Comparison of ENCODE assay signal across 9 mouse cellular contexts in genomic region chr7:105952408-105952807, GRCm38 (mm10). TPM values are rescaled to one million over a fixed set of nuclear protein-coding genes. Genes with fewer than 3 reads are reported as not detected.
DNase-seq lines count a peak whose midpoint lies in the region; ATAC-seq and TF ChIP-seq lines count a peak whose summit lies in the region.
"Not testable (repeated sequence)": the region's sequence is repeated elsewhere in the genome, so short reads cannot be mapped to it uniquely, and the experiment has no call there.
"Had no signal": no experiment of that assay in that cellular context is flagged by ENCODE, and none has a peak within 500 bp of the region (broad histone marks: within the 10 kb centered on the region; RNA-seq: fewer than 3 reads in every experiment).

No protein-coding gene starts in this region.

- not testable (repeated sequence) for H3K4me2 ChIP-seq in embryonic facial prominence, embryonic 11.5 days (ENCODE audit: low read depth, low read length); forebrain, embryonic 16.5 days (ENCODE audit: low read length); hindbrain, embryonic 14.5 days (replicated peaks); kidney, embryonic 14.5 days (replicated peaks; ENCODE audit: low read depth, low read length); liver, embryonic 12.5 days; lung, postnatal 0 days (replicated peaks; ENCODE audit: low read depth, low read length); midbrain, embryonic 15.5 days; stomach, postnatal 0 days (replicated peaks; ENCODE audit: low read depth)

- not testable (repeated sequence) for DNase-seq in embryonic facial prominence, embryonic 11.5 days (ENCODE audit: low spot score); hindbrain, embryonic 14.5 days (ENCODE audit: low spot score); lung, postnatal 0 days (ENCODE audit: low spot score); stomach, postnatal 0 days (ENCODE audit: low spot score)

- TF ChIP-seq CTCF in lung, postnatal 0 days (IDR thresholded peaks at IDR 0.05); stomach, postnatal 0 days (IDR thresholded peaks at IDR 0.05; ENCODE audit: low read depth): not testable (repeated sequence)

- H3K4me1 ChIP-seq in embryonic facial prominence, embryonic 11.5 days (ENCODE audit: control insufficient read depth, insufficient read depth, low read length); forebrain, embryonic 16.5 days (replicated peaks; ENCODE audit: control insufficient read depth, insufficient read depth, low read length); hindbrain, embryonic 14.5 days (replicated peaks; ENCODE audit: control insufficient read depth, insufficient read depth, low read length); kidney, embryonic 14.5 days (ENCODE audit: control insufficient read depth, insufficient read depth, low read length); liver, embryonic 12.5 days; lung, postnatal 0 days (ENCODE audit: insufficient read depth, low read depth, low read length); midbrain, embryonic 15.5 days; stomach, postnatal 0 days (replicated peaks; ENCODE audit: control insufficient read depth, insufficient read depth): not testable (repeated sequence)

- H3K27ac ChIP-seq in embryonic facial prominence, embryonic 11.5 days (replicated peaks; ENCODE audit: low read depth, low read length); forebrain, embryonic 16.5 days (ENCODE audit: low read length); hindbrain, embryonic 14.5 days; kidney, embryonic 14.5 days (ENCODE audit: low read depth, low read length); liver, embryonic 12.5 days; lung, postnatal 0 days (ENCODE audit: low read length); midbrain, embryonic 15.5 days; stomach, postnatal 0 days (replicated peaks): not testable (repeated sequence)

- no CpG with 5 or more reads among the region's 5 CpGs for WGBS in embryonic facial prominence, embryonic 11.5 days
- no CpG with 5 or more reads among the region's 5 CpGs for WGBS in forebrain, embryonic 16.5 days
- no CpG with 5 or more reads among the region's 5 CpGs for WGBS in hindbrain, embryonic 14.5 days
- WGBS in kidney, embryonic 14.5 days: no CpG with 5 or more reads among the region's 5 CpGs
- no CpG with 5 or more reads among the region's 5 CpGs for WGBS in liver, embryonic 12.5 days (ENCODE audit: insufficient replicate concordance)
- no CpG with 5 or more reads among the region's 5 CpGs for WGBS in lung, postnatal 0 days
- WGBS in midbrain, embryonic 15.5 days: no CpG with 5 or more reads among the region's 5 CpGs
- WGBS in stomach, postnatal 0 days: no CpG with 5 or more reads among the region's 5 CpGs

- not testable (repeated sequence) for TF ChIP-seq EP300 in lung, postnatal 0 days (IDR thresholded peaks at IDR 0.05); stomach, postnatal 0 days (optimal IDR thresholded peaks at IDR 0.05)

- not testable (repeated sequence) for H3K4me3 ChIP-seq in embryonic facial prominence, embryonic 11.5 days (ENCODE audit: low read depth, low read length); forebrain, embryonic 16.5 days (replicated peaks; ENCODE audit: low read length); hindbrain, embryonic 14.5 days (replicated peaks; ENCODE audit: low read length); kidney, embryonic 14.5 days (ENCODE audit: low read length); liver, embryonic 12.5 days; lung, postnatal 0 days (ENCODE audit: low read depth, low read length); midbrain, embryonic 15.5 days; stomach, postnatal 0 days (ENCODE audit: low read depth, low read length)

- H3K9ac ChIP-seq in embryonic facial prominence, embryonic 11.5 days (replicated peaks; ENCODE audit: low read length); forebrain, embryonic 16.5 days (replicated peaks; ENCODE audit: low read depth, low read length); hindbrain, embryonic 14.5 days; kidney, embryonic 14.5 days (ENCODE audit: low read depth, low read length); liver, embryonic 12.5 days; lung, postnatal 0 days (replicated peaks; ENCODE audit: low read depth); midbrain, embryonic 15.5 days; stomach, postnatal 0 days (ENCODE audit: low read length): not testable (repeated sequence)

- not testable (repeated sequence) for H3K36me3 ChIP-seq in embryonic facial prominence, embryonic 11.5 days (replicated peaks; ENCODE audit: control insufficient read depth, insufficient read depth, low read depth, low read length); forebrain, embryonic 16.5 days (ENCODE audit: control insufficient read depth, insufficient read depth); hindbrain, embryonic 14.5 days (replicated peaks; ENCODE audit: control insufficient read depth, insufficient read depth); kidney, embryonic 14.5 days (ENCODE audit: control insufficient read depth, insufficient read depth, low read length); liver, embryonic 12.5 days; lung, postnatal 0 days (ENCODE audit: insufficient read depth, low read length); midbrain, embryonic 15.5 days (replicated peaks); stomach, postnatal 0 days (ENCODE audit: control insufficient read depth, insufficient read depth, low read length)

- H3K9me3 ChIP-seq in embryonic facial prominence, embryonic 11.5 days (replicated peaks; ENCODE audit: control insufficient read depth, low read length); forebrain, embryonic 16.5 days (ENCODE audit: control insufficient read depth, low read length); hindbrain, embryonic 14.5 days (ENCODE audit: control insufficient read depth, low read length); kidney, embryonic 14.5 days (ENCODE audit: control insufficient read depth, low read length); liver, embryonic 12.5 days (replicated peaks); lung, postnatal 0 days (ENCODE audit: low read length); midbrain, embryonic 15.5 days; stomach, postnatal 0 days (ENCODE audit: control insufficient read depth, low read length): not testable (repeated sequence)

- not testable (repeated sequence) for H3K27me3 ChIP-seq in embryonic facial prominence, embryonic 11.5 days (ENCODE audit: control insufficient read depth, insufficient read depth, low read length); forebrain, embryonic 16.5 days (replicated peaks; ENCODE audit: control insufficient read depth, insufficient read depth, low read length); hindbrain, embryonic 14.5 days (ENCODE audit: control insufficient read depth, insufficient read depth, low read length); kidney, embryonic 14.5 days (ENCODE audit: control insufficient read depth, insufficient read depth, low read length); liver, embryonic 12.5 days (replicated peaks); lung, postnatal 0 days (replicated peaks; ENCODE audit: insufficient read depth, low read length); midbrain, embryonic 15.5 days (replicated peaks); stomach, postnatal 0 days (ENCODE audit: control insufficient read depth, insufficient read depth, low read length)

- 0 out of 2 replicates have a peak, but pooled peaks have one; percentile 65 for ATAC-seq in embryonic facial prominence, embryonic 11.5 days (replicated peaks; ENCODE audit: insufficient number of reproducible peaks, low FRiP score, low TSS enrichment, low read depth)
- ATAC-seq in forebrain, embryonic 16.5 days: peak; percentile 67; the same call in 1 of the 2 replicates
- peak; percentile 69; the same call in 1 of the 2 replicates for ATAC-seq in hindbrain, embryonic 14.5 days (ENCODE audit: low FRiP score)
- ATAC-seq in kidney, embryonic 14.5 days (ENCODE audit: low FRiP score, low TSS enrichment): peak; percentile 81; the same call in 1 of the 2 replicates
- ATAC-seq in liver, embryonic 12.5 days: peak; percentile 73
- ATAC-seq in lung, postnatal 0 days: peak; percentile 56; the same call in 1 of the 2 replicates
- peak; percentile 67; the same call in 1 of the 2 replicates for ATAC-seq in midbrain, embryonic 15.5 days (replicated peaks)
- ATAC-seq in stomach, postnatal 0 days (ENCODE audit: low FRiP score, low TSS enrichment): 0 out of 2 replicates have a peak, but pooled peaks have one; percentile 38

RNA-seq across cellular contexts. Expression of gene Gm4070, which starts 1.4 kb away (rescaled TPM):
- 0.34 TPM in 1 of 2 replicates, not detected in the other for polyA plus RNA-seq in embryonic facial prominence, embryonic 11.5 days (2014; fragmentation: Nextera tagmentation; extraction: Ambion mirVana)
- polyA plus RNA-seq in forebrain, embryonic 16.5 days (2015; fragmentation: Nextera tagmentation; extraction: Ambion mirVana): 0.15 TPM in 1 of 2 replicates, not detected in the other
- 0.27 and 0.77 TPM in 2 replicates for polyA plus RNA-seq in hindbrain, embryonic 14.5 days (2014; fragmentation: Nextera tagmentation; extraction: Ambion mirVana)
- 0.91 and 1.0 TPM in 2 replicates for polyA plus RNA-seq in kidney, embryonic 14.5 days (2014; fragmentation: Nextera tagmentation; extraction: Ambion mirVana)
- 0.49 and 1.0 TPM in 2 replicates for polyA plus RNA-seq in liver, embryonic 12.5 days (2016; fragmentation: Nextera tagmentation; extraction: Ambion mirVana)
- polyA plus RNA-seq in lung, postnatal 0 days (2015; fragmentation: Nextera tagmentation; extraction: Ambion mirVana): 1.1 and 1.6 TPM in 2 replicates
- polyA plus RNA-seq in midbrain, embryonic 15.5 days (2015; fragmentation: Nextera tagmentation; extraction: Ambion mirVana): 0.19 and 0.26 TPM in 2 replicates
- polyA plus RNA-seq in stomach, postnatal 0 days (2015; fragmentation: Nextera tagmentation; extraction: Ambion mirVana): 0.22 and 0.30 TPM in 2 replicates
- polyA plus RNA-seq: heart, embryonic 10.5 days had no signal
